Mouse (Mus musculus): Measurements from ENCODE around the gene Nacad. TPM values are rescaled to one million over a fixed set of nuclear protein-coding genes. Genes with fewer than 3 reads are reported as not detected.

Nacad gene
- polyA plus RNA-seq, 1 experiment from 2014 or later, result 5.3 TPM

- Histone ChIP-seq H3K4me1 (replicated peaks) (peaks cover 56% of the 10 kb centered on the region), H3K4me2 (no peak overlapping the region), H3K4me3 (replicated peaks) (no peak overlapping the region), H3K9ac (no peak overlapping the region), H3K9me3 (replicated peaks) (no peaks in the 10 kb centered on the region), H3K27ac (replicated peaks) (peak overlapping the region; percentile 91), H3K27me3 (no peaks in the 10 kb centered on the region), H3K36me3 (replicated peaks) (peaks cover 16% of the 10 kb centered on the region)
- WGBS (ENCODE audit: insufficient replicate concordance), result 33% methylated on average over 4 of the region's 4 CpGs
- no peak for ATAC-seq (ENCODE audit: insufficient read depth)
These were observed 21.9 kb upstream of the Nacad start for GRCm38 (mm10) chr11:6627731-6628130.

GRCm38 (mm10) chr11:6626388-6626772 lies 20.5 kb upstream of the Nacad start:
- peak; percentile 22 for ATAC-seq (ENCODE audit: insufficient read depth)
- no peaks in the 10 kb centered on the region for H3K27me3 ChIP-seq
- peaks cover 61% of the 10 kb centered on the region for H3K4me1 ChIP-seq (replicated peaks)
- peak overlapping the region; percentile 88 for H3K4me2 ChIP-seq
- H3K36me3 ChIP-seq (replicated peaks), result peaks cover 30% of the 10 kb centered on the region
- 5% methylated on average over 16 of the region's 16 CpGs for WGBS (ENCODE audit: insufficient replicate concordance)
- H3K9me3 ChIP-seq (replicated peaks), result no peaks in the 10 kb centered on the region
- peak overlapping the region; percentile 88 for H3K4me3 ChIP-seq (replicated peaks)
- peak overlapping the region; percentile 91 for H3K27ac ChIP-seq (replicated peaks)
- peak overlapping the region; percentile 71 for H3K9ac ChIP-seq

GRCm38 (mm10) chr11:6625478-6626387 lies 19.9 kb upstream of the Nacad start, which contains the start of gene Tbrg4:
TSS of gene Tbrg4 (minus strand) at chr11:6626067.
- H3K4me1 ChIP-seq (replicated peaks), result peaks cover 61% of the 10 kb centered on the region
- H3K4me3 ChIP-seq (replicated peaks), result peak within 1 kb of the TSS; percentile 88
- no peaks in the 10 kb centered on the region for H3K9me3 ChIP-seq (replicated peaks)
- H3K4me2 ChIP-seq, result peak within 1 kb of the TSS; percentile 88
- H3K9ac ChIP-seq, result peak within 1 kb of the TSS; percentile 71
- H3K27ac ChIP-seq (replicated peaks), result peak within 1 kb of the TSS; percentile 91
- WGBS (ENCODE audit: insufficient replicate concordance), result under 1% methylated on average over 66 of the region's 66 CpGs
- H3K36me3 ChIP-seq (replicated peaks), result peaks cover 36% of the 10 kb centered on the region
- ATAC-seq (ENCODE audit: insufficient read depth), result peak; percentile 89
- no peaks in the 10 kb centered on the region for H3K27me3 ChIP-seq

GRCm38 (mm10) chr11:6624619-6625382 lies 18.9 kb upstream of the Nacad start:
- H3K9ac ChIP-seq, result peak overlapping the region; percentile 71
- peak overlapping the region; percentile 88 for H3K4me3 ChIP-seq (replicated peaks)
- no peaks in the 10 kb centered on the region for H3K27me3 ChIP-seq
- H3K27ac ChIP-seq (replicated peaks), result peak overlapping the region; percentile 91
- H3K9me3 ChIP-seq (replicated peaks), result no peaks in the 10 kb centered on the region
- H3K36me3 ChIP-seq (replicated peaks), result peaks cover 46% of the 10 kb centered on the region
- ATAC-seq (ENCODE audit: insufficient read depth), result no peak
- H3K4me1 ChIP-seq (replicated peaks), result peaks cover 61% of the 10 kb centered on the region
- peak overlapping the region; percentile 88 for H3K4me2 ChIP-seq
- 23% methylated on average over 14 of the region's 14 CpGs for WGBS (ENCODE audit: insufficient replicate concordance)

- Histone ChIP-seq H3K9ac (peak overlapping the region; percentile 35; the same call in 1 of the 2 replicates), H3K27me3 (no peaks in the 10 kb centered on the region), H3K9me3 (replicated peaks) (no peaks in the 10 kb centered on the region), H3K4me3 (replicated peaks) (peak overlapping the region; percentile 88), H3K36me3 (replicated peaks) (peaks cover 57% of the 10 kb centered on the region), H3K4me2 (peak overlapping the region; percentile 88), H3K4me1 (replicated peaks) (peaks cover 53% of the 10 kb centered on the region), H3K27ac (replicated peaks) (peak overlapping the region; percentile 91; the same call in 1 of the 2 replicates)
- 33% methylated on average over 10 of the region's 10 CpGs for WGBS (ENCODE audit: insufficient replicate concordance)
- ATAC-seq (ENCODE audit: insufficient read depth), result no peak
These were observed 17.9 kb upstream of the Nacad start for GRCm38 (mm10) chr11:6623704-6624103.

GRCm38 (mm10) chr11:6615250-6616205 lies 9.7 kb upstream of the Nacad start:
- Histone ChIP-seq H3K9me3 (replicated peaks) (no peaks in the 10 kb centered on the region), H3K4me2 (no peak overlapping the region), H3K36me3 (replicated peaks) (peaks cover 98% of the 10 kb centered on the region), H3K27ac (replicated peaks) (no peak overlapping the region; the same call in 1 of the 2 replicates), H3K27me3 (no peaks in the 10 kb centered on the region), H3K4me3 (replicated peaks) (no peak overlapping the region), H3K9ac (no peak overlapping the region), H3K4me1 (replicated peaks) (0 out of 2 replicates have a peak, but pooled peaks cover 3% of the 10 kb centered on the region)
- ATAC-seq (ENCODE audit: insufficient read depth), result no peak
- 71% methylated on average over 12 of the region's 12 CpGs for WGBS (ENCODE audit: insufficient replicate concordance)

GRCm38 (mm10) chr11:6605021-6605481 lies 802 bp downstream of the Nacad start:
- H3K4me3 ChIP-seq (replicated peaks), result no peak overlapping the region
- no peaks in the 10 kb centered on the region for H3K36me3 ChIP-seq (replicated peaks)
- peaks cover 58% of the 10 kb centered on the region for H3K27me3 ChIP-seq
- peaks cover 35% of the 10 kb centered on the region for H3K4me1 ChIP-seq (replicated peaks)
- WGBS (ENCODE audit: insufficient replicate concordance), result 22% methylated on average over 13 of the region's 13 CpGs
- no peak for ATAC-seq (ENCODE audit: insufficient read depth)
- no peak overlapping the region for H3K9ac ChIP-seq
- peak overlapping the region; percentile 44; the same call in 1 of the 2 replicates for H3K4me2 ChIP-seq
- no peaks in the 10 kb centered on the region for H3K9me3 ChIP-seq (replicated peaks)
- no peak overlapping the region for H3K27ac ChIP-seq (replicated peaks)

GRCm38 (mm10) chr11:6604604-6604936 lies 1.3 kb downstream of the Nacad start:
- H3K27me3 ChIP-seq, result peaks cover 58% of the 10 kb centered on the region

GRCm38 (mm10) chr11:6603887-6604603 lies 1.8 kb downstream of the Nacad start:
- Histone ChIP-seq H3K27me3 (peaks cover 58% of the 10 kb centered on the region), H3K4me2 (no peak overlapping the region), H3K4me3 (replicated peaks) (no peak overlapping the region), H3K9me3 (replicated peaks) (no peaks in the 10 kb centered on the region), H3K36me3 (replicated peaks) (no peaks in the 10 kb centered on the region), H3K4me1 (replicated peaks) (peaks cover 45% of the 10 kb centered on the region), H3K27ac (replicated peaks) (no peak overlapping the region), H3K9ac (no peak overlapping the region)
- 31% methylated on average over 12 of the region's 12 CpGs for WGBS (ENCODE audit: insufficient replicate concordance)
- ATAC-seq (ENCODE audit: insufficient read depth), result no peak

More at GRCm38 (mm10) chr11:6604604-6604936, 1.3 kb downstream of the Nacad start:
- Histone ChIP-seq H3K4me1 (replicated peaks) (peaks cover 40% of the 10 kb centered on the region), H3K36me3 (replicated peaks) (no peaks in the 10 kb centered on the region), H3K27ac (replicated peaks) (no peak overlapping the region), H3K4me2 (no peak overlapping the region), H3K4me3 (replicated peaks) (no peak overlapping the region), H3K9me3 (replicated peaks) (no peaks in the 10 kb centered on the region), H3K9ac (no peak overlapping the region)
- ATAC-seq (ENCODE audit: insufficient read depth), result no peak

- WGBS (ENCODE audit: insufficient replicate concordance), result 67% methylated on average over 9 of the region's 9 CpGs
- H3K9me3 ChIP-seq (replicated peaks), result no peaks in the 10 kb centered on the region
- H3K27ac ChIP-seq (replicated peaks), result no peak overlapping the region
- peaks cover 58% of the 10 kb centered on the region for H3K27me3 ChIP-seq
- H3K36me3 ChIP-seq (replicated peaks), result peaks cover 3% of the 10 kb centered on the region
- H3K4me2 ChIP-seq, result no peak overlapping the region
- peaks cover 53% of the 10 kb centered on the region for H3K4me1 ChIP-seq (replicated peaks)
- no peak overlapping the region for H3K9ac ChIP-seq
- H3K4me3 ChIP-seq (replicated peaks), result no peak overlapping the region
- no peak for ATAC-seq (ENCODE audit: insufficient read depth)
These were observed 2.6 kb downstream of the Nacad start for GRCm38 (mm10) chr11:6603224-6603623.

All from liver, embryonic 15.5 days (tissue).